14 mouse cellular contexts compared by ENCODE assay signal in the genomic region with DNA sequence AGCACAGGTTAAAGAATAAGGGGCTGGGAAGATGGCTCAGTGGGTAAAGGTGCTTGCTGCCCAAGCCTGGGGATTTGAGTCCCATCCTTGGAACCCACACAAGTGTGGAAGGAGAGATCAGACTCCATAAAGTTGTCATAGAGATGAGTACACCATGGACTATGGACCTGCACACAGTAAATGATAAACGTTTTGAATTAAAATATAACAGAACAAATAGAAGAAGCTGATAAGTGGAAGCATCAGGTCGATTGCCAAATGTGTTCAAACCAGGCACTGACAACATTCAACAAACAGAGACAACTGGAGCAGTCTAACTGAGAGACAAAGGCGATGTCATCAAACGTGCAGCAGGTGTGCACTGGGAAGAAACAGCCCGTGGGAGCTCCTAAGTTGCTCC.
"Had no signal": no experiment of that assay in that cellular context is flagged by ENCODE, and none has a peak within 500 bp of the region (broad histone marks: within the 10 kb centered on the region; RNA-seq: fewer than 3 reads in every experiment).

No protein-coding gene starts in this region.

- H3K4me3 ChIP-seq: layer of hippocampus, adult 2 months; limb, embryonic 10.5 days; limb, embryonic 13.5 days; liver, embryonic 15.5 days had no signal

- H3K4me1 ChIP-seq: limb, embryonic 10.5 days; limb, embryonic 13.5 days had no signal

- H3K9me3 ChIP-seq: limb, embryonic 10.5 days; liver, embryonic 15.5 days had no signal

- H3K9ac ChIP-seq: limb, embryonic 13.5 days; liver, embryonic 15.5 days had no signal

- ATAC-seq: intestine, postnatal 0 days had no signal

- H3K27me3 ChIP-seq: limb, embryonic 13.5 days; liver, embryonic 15.5 days had no signal

- H3K27ac ChIP-seq: layer of hippocampus, adult 2 months; limb, embryonic 10.5 days; limb, embryonic 13.5 days; liver, embryonic 15.5 days had no signal

- H3K4me2 ChIP-seq: limb, embryonic 13.5 days; liver, embryonic 15.5 days; midbrain, embryonic 11.5 days had no signal

- H3K36me3 ChIP-seq: limb, embryonic 10.5 days; limb, embryonic 13.5 days; liver, embryonic 15.5 days had no signal

- DNase-seq: layer of hippocampus, adult 9-11 months; liver; lung, adult 2 months; lung, postnatal 14 days; lung, postnatal 4 days; midbrain, embryonic 14.5 days; thymus, adult 18-20 months; thymus, postnatal 36 days had no signal
